Mouse (Mus musculus): ENCODE measurements at regions not wholly inside any gene's neighbourhood (a gene's known extent, or its start where the extent isn't known, plus 50 kb on each side); places are given as distances from the start of the nearest gene placed in this dataset.

- in situ Hi-C loops (cut with MboI; ENCODE audit: low sequenced_read_pairs): no loop called here
Observed at GRCm38 (mm10) chr5:29142957-29143356, 52.8 kb upstream of the Rnf32 start.

- in situ Hi-C loops (cut with MboI; ENCODE audit: low sequenced_read_pairs): no loop called here
Observed at GRCm38 (mm10) chr5:29142502-29142901, 53.3 kb upstream of the Rnf32 start.

GRCm38 (mm10) chr5:29137481-29137880 is 58.3 kb upstream of the Rnf32 start:
- in situ Hi-C loops (cut with MboI; ENCODE audit: low sequenced_read_pairs): no loop called here

- in situ Hi-C loops (cut with MboI; ENCODE audit: low sequenced_read_pairs): no loop called here
Observed at GRCm38 (mm10) chr5:29132261-29132660, 63.5 kb upstream of the Rnf32 start.

GRCm38 (mm10) chr5:29131762-29132161 is 64.0 kb upstream of the Rnf32 start:
- in situ Hi-C loops (cut with MboI; ENCODE audit: low sequenced_read_pairs): no loop called here

GRCm38 (mm10) chr5:29129724-29130123 is 66.1 kb upstream of the Rnf32 start:
- in situ Hi-C loops (cut with MboI; ENCODE audit: low sequenced_read_pairs): no loop called here

GRCm38 (mm10) chr5:29116942-29117341 is 78.8 kb upstream of the Rnf32 start:
- in situ Hi-C loops (cut with MboI; ENCODE audit: low sequenced_read_pairs): no loop called here

- in situ Hi-C loops (cut with MboI; ENCODE audit: low sequenced_read_pairs): no loop called here
Observed at GRCm38 (mm10) chr5:29112531-29112930, 83.3 kb upstream of the Rnf32 start.

GRCm38 (mm10) chr5:29107276-29107675 is 88.5 kb upstream of the Rnf32 start:
- in situ Hi-C loops (cut with MboI; ENCODE audit: low sequenced_read_pairs): no loop called here

- in situ Hi-C loops (cut with MboI; ENCODE audit: low sequenced_read_pairs): no loop called here
Observed at GRCm38 (mm10) chr5:29083288-29083687, 112.5 kb upstream of the Rnf32 start.

GRCm38 (mm10) chr5:29054393-29054792 is 141.4 kb upstream of the Rnf32 start:
- in situ Hi-C loops (cut with MboI; ENCODE audit: low sequenced_read_pairs): no loop called here

GRCm38 (mm10) chr5:29036636-29037035 is 159.2 kb upstream of the Rnf32 start:
- in situ Hi-C loops (cut with MboI; ENCODE audit: low sequenced_read_pairs): loop anchor here (25.0 kb wide), 1 partner anchor 574 kb away; the partner anchor contains the start of gene Shh

- in situ Hi-C loops (cut with MboI; ENCODE audit: low sequenced_read_pairs): loop anchor here (25.0 kb wide), 1 partner anchor 571 kb away; the partner anchor contains the start of gene Shh
Observed at GRCm38 (mm10) chr5:29033462-29033997, 162.3 kb upstream of the Rnf32 start.

- in situ Hi-C loops (cut with MboI; ENCODE audit: low sequenced_read_pairs): loop anchor here (25.0 kb wide), 1 partner anchor 568 kb away; the partner anchor contains the start of gene Shh
Observed at GRCm38 (mm10) chr5:29030525-29030924, 165.3 kb upstream of the Rnf32 start.

- in situ Hi-C loops (cut with MboI; ENCODE audit: low sequenced_read_pairs): loop anchor here (25.0 kb wide), 1 partner anchor 568 kb away; the partner anchor contains the start of gene Shh
Observed at GRCm38 (mm10) chr5:29029957-29030356, 165.8 kb upstream of the Rnf32 start.

GRCm38 (mm10) chr5:29025045-29025444 is 170.7 kb upstream of the Rnf32 start:
- in situ Hi-C loops (cut with MboI; ENCODE audit: low sequenced_read_pairs): loop anchor here (25.0 kb wide), 1 partner anchor 563 kb away; the partner anchor contains the start of gene Shh

- in situ Hi-C loops (cut with MboI; ENCODE audit: low sequenced_read_pairs): no loop called here
Observed at GRCm38 (mm10) chr5:28992796-28993195, 203.0 kb upstream of the Rnf32 start.

- in situ Hi-C loops (cut with MboI; ENCODE audit: low sequenced_read_pairs): no loop called here
Observed at GRCm38 (mm10) chr5:28979932-28980331, 215.9 kb upstream of the Rnf32 start.

- in situ Hi-C loops (cut with MboI; ENCODE audit: low sequenced_read_pairs): no loop called here
Observed at GRCm38 (mm10) chr5:28970404-28970803, 225.4 kb upstream of the Rnf32 start.

- in situ Hi-C loops (cut with MboI; ENCODE audit: low sequenced_read_pairs): no loop called here
Observed at GRCm38 (mm10) chr5:28955036-28955435, 240.8 kb upstream of the Rnf32 start.

- in situ Hi-C loops (cut with MboI; ENCODE audit: low sequenced_read_pairs): no loop called here
Observed at GRCm38 (mm10) chr5:28947465-28947864, 248.3 kb upstream of the Rnf32 start.

- in situ Hi-C loops (cut with MboI; ENCODE audit: low sequenced_read_pairs): no loop called here
Observed at GRCm38 (mm10) chr5:28943571-28944316, 252.0 kb upstream of the Rnf32 start.
